Mouse (Mus musculus) neural tube, embryonic 14.5 days (tissue): Measurements from ENCODE around the gene Sec16a. TPM values are rescaled to one million over a fixed set of nuclear protein-coding genes. Genes with fewer than 3 reads are reported as not detected.

Source experiments
- ATAC-seq: fragments of 200-750 bp; cut with Nextera tagmentation; 2 replicates; pipeline ENCODE4 v1.8.0; 2017; ENCODE audit warnings: low read depth, mild to moderate bottlenecking, moderate TSS enrichment, moderate library complexity
- H3K27ac ChIP-seq: fragments of 300-500 bp; sonication (generic); 2 replicates; pipeline ENCODE4 v1.5.1; 2014; ENCODE audit warnings: low read depth, mild to moderate bottlenecking, control low read depth, low read length, moderate library complexity, mixed read lengths
- H3K27me3 ChIP-seq: fragments of 300-500 bp; sonication (generic); 2 replicates; pipeline ENCODE4 v1.6.1; 2014; ENCODE audit warnings: low read length; ENCODE audit not compliant: control insufficient read depth, insufficient read depth
- H3K36me3 ChIP-seq: fragments of 300-500 bp; sonication (generic); 2 replicates; pipeline ENCODE4 v1.6.1; 2014; ENCODE audit warnings: low read length, mixed read lengths; ENCODE audit not compliant: control insufficient read depth, insufficient read depth
- H3K4me1 ChIP-seq: fragments of 300-500 bp; sonication (generic); 2 replicates; pipeline ENCODE4 v1.6.1; 2014; ENCODE audit warnings: low read length; ENCODE audit not compliant: control insufficient read depth, insufficient read depth
- H3K4me2 ChIP-seq: fragments of 300-500 bp; sonication (generic); 2 replicates; pipeline ENCODE4 v1.6.1; 2014; ENCODE audit warnings: mild to moderate bottlenecking, low read depth, low read length, control low read depth
- H3K4me3 ChIP-seq: fragments of 300-500 bp; sonication (generic); 2 replicates; pipeline ENCODE4 v1.5.1; 2014; ENCODE audit warnings: low read depth, low read length, control low read depth, mixed read lengths
- H3K9ac ChIP-seq: fragments of 300-500 bp; sonication (generic); replicated peaks from 2 replicates; pipeline ENCODE4 v1.6.1; 2014; ENCODE audit warnings: low read depth, mild to moderate bottlenecking, control low read depth, low read length, mixed read lengths
- H3K9me3 ChIP-seq: fragments of 300-500 bp; sonication (generic); 2 replicates; pipeline ENCODE4 v1.6.1; 2016; ENCODE audit warnings: low read length; ENCODE audit not compliant: control insufficient read depth
- whole genome bisulfite sequencing: fragments of 180-500 bp; shearing (Covaris S2); extraction: QIAGEN DNeasy Blood & Tissue Kit; methylation state at CpG from one replicate; pipeline ENCODE4 v1.1.7; 2014; 5-methylcytosine and 5-hydroxymethylcytosine counted together
- polyA plus RNA-seq: library from polyadenylated mRNA; unstranded; fragments of >200 nt; fragmentation: Nextera tagmentation; extraction: Ambion mirVana; gene quantifications from 2 replicates; pipeline ENCODE4 v1.2.1, GENCODE M21; 2014

The Sec16a gene
- polyA plus RNA-seq, 1 experiment from 2014 or later = 27.2 TPM

DNA sequence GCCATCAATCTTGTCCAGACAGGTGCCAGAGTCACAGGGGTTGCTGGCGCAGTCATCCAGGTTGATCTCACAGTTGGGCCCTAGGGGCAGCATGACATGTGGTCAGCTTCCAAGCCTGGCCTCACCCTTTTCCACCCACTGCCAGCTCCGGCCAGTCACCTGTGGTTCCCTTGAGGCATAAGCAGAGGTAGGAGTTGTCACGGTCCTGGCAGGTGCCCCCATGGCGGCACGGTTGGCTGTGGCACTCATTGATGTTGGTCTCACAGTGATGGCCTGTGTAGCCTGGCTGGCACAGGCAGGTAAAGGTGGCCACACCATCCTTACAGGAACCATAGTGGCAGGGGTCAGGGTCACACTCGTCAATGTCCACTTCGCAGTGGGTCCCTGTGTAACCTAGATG lies 32.9 kb upstream of the Sec16a start:
- no peak overlapping the region for H3K9ac ChIP-seq
- H3K4me3 ChIP-seq = no peak overlapping the region
- ATAC-seq = no peak
- no peaks in the 10 kb centered on the region for H3K9me3 ChIP-seq
- H3K4me2 ChIP-seq = no peak overlapping the region
- 97% methylated on average over 7 of the region's 7 CpGs for WGBS
- H3K4me1 ChIP-seq = peaks cover 20% of the 10 kb centered on the region
- H3K36me3 ChIP-seq = peaks cover 12% of the 10 kb centered on the region
- no peak overlapping the region for H3K27ac ChIP-seq
- no peaks in the 10 kb centered on the region for H3K27me3 ChIP-seq

- 64% methylated on average over 13 of the region's 13 CpGs for WGBS
- Histone ChIP-seq H3K36me3 (peaks cover 19% of the 10 kb centered on the region), H3K9ac (peak overlapping the region; percentile 16; the same call in 1 of the 2 replicates), H3K4me3 (no peak overlapping the region), H3K27ac (peak overlapping the region; percentile 76), H3K9me3 (no peaks in the 10 kb centered on the region), H3K27me3 (no peaks in the 10 kb centered on the region), H3K4me1 (peaks cover 20% of the 10 kb centered on the region), H3K4me2 (no peak overlapping the region)
- ATAC-seq = peak; percentile 68; the same call in 1 of the 2 replicates
Observed at GRCm38 (mm10) chr2:26475505-26476430, 30.8 kb upstream of the Sec16a start.

DNA sequence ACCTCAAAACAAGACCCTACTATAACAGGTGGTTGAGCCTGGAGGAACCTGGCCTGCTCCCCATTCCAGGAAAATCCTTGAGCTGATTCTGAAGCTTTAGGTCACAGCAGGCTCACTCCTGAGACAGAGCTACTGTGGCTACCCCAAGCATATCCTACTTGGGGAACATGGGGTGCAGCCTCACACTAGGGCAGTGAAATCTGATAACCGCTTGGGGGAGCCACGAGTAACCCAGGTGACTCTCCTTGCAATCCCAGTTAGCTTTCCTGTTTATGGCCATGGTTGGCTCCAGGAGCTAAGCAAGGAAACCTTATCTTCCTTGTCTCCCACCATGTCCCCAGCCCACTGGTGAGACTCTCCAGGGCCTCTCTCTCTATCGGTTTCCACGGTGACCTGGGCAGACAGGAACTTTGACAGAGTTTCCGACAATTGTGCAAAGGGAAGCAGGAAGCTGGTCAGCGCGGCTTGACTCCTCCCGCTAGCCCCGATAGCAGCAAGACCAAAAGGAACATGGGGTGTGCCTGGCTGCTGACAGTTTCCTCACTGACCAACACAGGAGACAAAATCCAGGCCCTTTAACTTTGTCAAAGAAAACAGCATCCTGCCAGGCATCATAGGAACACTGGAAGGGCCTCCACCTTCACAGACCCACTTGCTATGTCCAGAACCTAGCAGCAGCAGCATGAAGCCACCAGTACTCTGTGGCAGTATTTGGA lies 29.9 kb upstream of the Sec16a start:
- Histone ChIP-seq H3K4me3 (no peak overlapping the region), H3K27me3 (no peaks in the 10 kb centered on the region), H3K36me3 (peaks cover 18% of the 10 kb centered on the region), H3K9ac (no peak overlapping the region), H3K9me3 (no peaks in the 10 kb centered on the region), H3K4me1 (peaks cover 18% of the 10 kb centered on the region), H3K27ac (peak overlapping the region; percentile 76), H3K4me2 (no peak overlapping the region)
- no peak for ATAC-seq
- 32% methylated on average over 9 of the region's 9 CpGs for WGBS

GRCm38 (mm10) chr2:26472312-26473090 lies 27.5 kb upstream of the Sec16a start:
- 84% methylated on average over 11 of the region's 11 CpGs for WGBS
- ATAC-seq = no peak
- no peak overlapping the region for H3K27ac ChIP-seq

DNA sequence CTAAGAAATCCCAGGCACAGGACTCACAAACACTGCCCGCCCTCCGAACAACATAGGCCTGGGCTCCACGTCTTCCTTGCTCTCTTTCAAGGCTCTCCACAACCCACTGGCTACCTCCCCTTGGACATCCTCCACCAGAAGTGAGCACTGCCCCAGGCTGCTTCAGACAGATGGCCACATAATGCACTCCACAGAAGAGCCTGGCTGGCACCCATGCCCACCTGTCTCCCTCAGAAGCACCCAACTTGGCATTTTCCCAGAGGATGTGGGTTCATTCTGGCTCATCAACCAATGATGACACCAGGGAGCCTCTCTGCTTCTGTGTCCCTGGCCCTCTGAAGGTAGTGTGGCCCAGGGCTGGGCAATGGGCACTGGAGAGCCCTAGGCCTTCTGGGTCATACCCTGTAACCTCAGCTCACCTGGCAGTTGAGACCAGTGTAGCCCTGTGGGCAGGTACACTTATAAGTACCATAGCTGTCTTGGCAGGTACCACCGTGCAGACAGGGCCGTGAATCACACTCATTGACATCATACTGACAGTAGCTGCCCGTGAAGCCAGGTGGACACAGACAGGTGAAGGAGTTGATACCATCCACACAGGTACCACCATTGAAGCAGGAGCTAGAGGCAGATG lies 26.8 kb upstream of the Sec16a start:
- no peaks in the 10 kb centered on the region for H3K27me3 ChIP-seq
- WGBS = 90% methylated on average over 6 of the region's 6 CpGs
- no peaks in the 10 kb centered on the region for H3K9me3 ChIP-seq
- H3K36me3 ChIP-seq = peaks cover 20% of the 10 kb centered on the region
- no peak overlapping the region for H3K27ac ChIP-seq
- ATAC-seq = no peak
- H3K4me2 ChIP-seq = no peak overlapping the region
- peaks cover 6% of the 10 kb centered on the region; the same call in 1 of the 2 replicates for H3K4me1 ChIP-seq
- no peak overlapping the region for H3K4me3 ChIP-seq
- H3K9ac ChIP-seq = no peak overlapping the region

More at GRCm38 (mm10) chr2:26472312-26473090, 27.5 kb upstream of the Sec16a start:
- Histone ChIP-seq H3K4me1 (peaks cover 6% of the 10 kb centered on the region; the same call in 1 of the 2 replicates), H3K9me3 (no peaks in the 10 kb centered on the region), H3K9ac (no peak overlapping the region), H3K4me3 (no peak overlapping the region), H3K27me3 (no peaks in the 10 kb centered on the region), H3K4me2 (no peak overlapping the region), H3K36me3 (peaks cover 20% of the 10 kb centered on the region)

DNA sequence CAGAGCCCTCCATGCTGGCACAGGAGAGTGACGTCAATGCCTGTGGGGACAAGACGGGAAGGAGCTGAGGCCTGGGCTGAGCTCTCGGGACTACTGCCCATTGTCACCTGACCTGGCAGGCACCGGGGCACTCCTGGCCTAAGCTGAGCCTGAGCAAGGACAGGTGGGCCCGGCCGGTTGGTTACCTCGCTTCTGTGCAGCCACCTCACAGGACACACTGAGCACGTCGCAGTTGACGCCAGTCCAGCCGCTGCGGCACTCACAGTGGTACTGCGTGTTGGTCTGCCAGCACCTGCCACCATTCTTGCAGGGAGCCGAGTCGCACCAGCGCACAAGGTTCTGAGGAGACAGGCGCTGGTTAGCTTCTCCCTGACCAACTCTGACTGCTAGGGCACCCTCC lies 26.0 kb upstream of the Sec16a start:
- Histone ChIP-seq H3K27ac (no peak overlapping the region), H3K4me1 (peaks cover 5% of the 10 kb centered on the region; the same call in 1 of the 2 replicates), H3K4me2 (no peak overlapping the region), H3K4me3 (no peak overlapping the region), H3K9ac (no peak overlapping the region), H3K36me3 (peaks cover 17% of the 10 kb centered on the region; the same call in 1 of the 2 replicates), H3K27me3 (no peaks in the 10 kb centered on the region), H3K9me3 (no peaks in the 10 kb centered on the region)
- no peak for ATAC-seq
- WGBS = 90% methylated on average over 17 of the region's 17 CpGs

GRCm38 (mm10) chr2:26468376-26468775 lies 23.4 kb upstream of the Sec16a start:
- H3K9ac ChIP-seq = no peak overlapping the region
- no peaks in the 10 kb centered on the region for H3K9me3 ChIP-seq
- ATAC-seq = no peak
- H3K27me3 ChIP-seq = no peaks in the 10 kb centered on the region
- H3K27ac ChIP-seq = no peak overlapping the region
- H3K4me1 ChIP-seq = no peaks in the 10 kb centered on the region
- no peak overlapping the region for H3K4me2 ChIP-seq
- H3K4me3 ChIP-seq = no peak overlapping the region
- H3K36me3 ChIP-seq = peaks cover 23% of the 10 kb centered on the region; the same call in 1 of the 2 replicates
- 95% methylated on average over 15 of the region's 15 CpGs for WGBS

- H3K9me3 ChIP-seq = no peaks in the 10 kb centered on the region
- WGBS = 97% methylated on average over 6 of the region's 6 CpGs
- no peak overlapping the region for H3K27ac ChIP-seq
- no peak overlapping the region for H3K4me2 ChIP-seq
- H3K4me3 ChIP-seq = no peak overlapping the region
- no peaks in the 10 kb centered on the region for H3K27me3 ChIP-seq
- no peak for ATAC-seq
- H3K36me3 ChIP-seq = peaks cover 23% of the 10 kb centered on the region
- no peaks in the 10 kb centered on the region for H3K4me1 ChIP-seq
- H3K9ac ChIP-seq = no peak overlapping the region
Observed at GRCm38 (mm10) chr2:26463412-26463811, 18.4 kb upstream of the Sec16a start.
